Mouse (Mus musculus) intestine, embryonic 16.5 days (tissue): ENCODE data around the gene Afap1. TPM values are rescaled to one million over a fixed set of nuclear protein-coding genes. Genes with fewer than 3 reads are reported as not detected.

Experiments
- ATAC-seq: fragments of 200-750 bp; cut with Nextera tagmentation; 2 replicates; pipeline ENCODE4 v1.8.0; 2017; ENCODE audit warnings: moderate TSS enrichment, moderate library complexity
- H3K27ac ChIP-seq: fragments of 300-500 bp; sonication (generic); 2 replicates; pipeline ENCODE4 v1.5.1; 2014; ENCODE audit warnings: mild to moderate bottlenecking, low read length
- H3K27me3 ChIP-seq: fragments of 300-500 bp; sonication (generic); replicated peaks from 2 replicates; pipeline ENCODE4 v1.6.1; 2014; ENCODE audit warnings: low read length, control low read depth, mixed read lengths; ENCODE audit not compliant: control insufficient read depth, insufficient read depth
- H3K36me3 ChIP-seq: fragments of 300-500 bp; sonication (generic); 2 replicates; pipeline ENCODE4 v1.6.1; 2014; ENCODE audit warnings: low read length, control low read depth; ENCODE audit not compliant: control insufficient read depth, insufficient read depth
- H3K4me1 ChIP-seq: fragments of 300-500 bp; sonication (generic); 2 replicates; pipeline ENCODE4 v1.6.1; 2014; ENCODE audit warnings: low read length, control low read depth, mixed read lengths; ENCODE audit not compliant: control insufficient read depth, insufficient read depth
- H3K4me2 ChIP-seq: fragments of 300-500 bp; sonication (generic); 2 replicates; pipeline ENCODE4 v1.6.1; 2014; ENCODE audit warnings: low read depth, low read length, control low read depth
- H3K4me3 ChIP-seq: fragments of 300-500 bp; sonication (generic); 2 replicates; pipeline ENCODE4 v1.5.1; 2014; ENCODE audit warnings: mild to moderate bottlenecking, low read length
- H3K9ac ChIP-seq: fragments of 300-500 bp; sonication (generic); 2 replicates; pipeline ENCODE4 v1.6.1; 2014; ENCODE audit warnings: low read depth, low read length
- H3K9me3 ChIP-seq: fragments of 300-500 bp; sonication (generic); 2 replicates; pipeline ENCODE4 v1.6.1; 2016; ENCODE audit warnings: low read length, control low read depth; ENCODE audit not compliant: control insufficient read depth
- WGBS: fragments of 180-500 bp; shearing (Covaris S2); extraction: QIAGEN DNeasy Blood & Tissue Kit; methylation state at CpG from one replicate; pipeline ENCODE4 v1.1.7; 2014; 5-methylcytosine and 5-hydroxymethylcytosine counted together
- polyA plus RNA-seq: library from polyadenylated mRNA; unstranded; fragments of >200 nt; fragmentation: Nextera tagmentation; extraction: Ambion mirVana; gene quantifications from 2 replicates; pipeline ENCODE4 v1.2.1, GENCODE M21; 2015

The Afap1 gene
- polyA plus RNA-seq, 1 experiment from 2014 or later: 12.6 TPM

DNA sequence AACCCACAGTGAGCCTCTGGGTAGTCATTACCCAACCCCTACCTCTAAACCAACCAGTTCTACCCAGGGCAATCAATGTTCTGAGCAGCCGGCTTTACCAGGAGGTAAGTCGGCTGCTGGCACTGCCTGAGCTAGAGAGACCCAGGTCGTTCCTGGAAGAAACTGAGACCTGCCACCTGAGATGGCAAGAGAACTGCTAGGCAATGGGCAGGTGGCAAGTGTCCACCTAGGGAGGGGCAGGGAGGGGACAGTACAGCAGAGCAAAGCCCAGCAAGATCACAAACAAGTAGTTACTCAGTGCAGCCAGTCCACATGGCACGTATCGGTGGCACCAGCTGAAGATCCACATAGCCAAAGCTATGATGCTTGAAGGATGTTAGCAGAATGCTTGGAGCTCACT lies 16.9 kb upstream of the Afap1 start:
- H3K9ac ChIP-seq: no peak overlapping the region
- WGBS: 84% methylated on average over 5 of the region's 5 CpGs
- no peak overlapping the region for H3K4me3 ChIP-seq
- no peaks in the 10 kb centered on the region for H3K9me3 ChIP-seq
- no peak overlapping the region for H3K27ac ChIP-seq
- H3K36me3 ChIP-seq: no peaks in the 10 kb centered on the region
- no peak for ATAC-seq
- H3K4me1 ChIP-seq: no peaks in the 10 kb centered on the region
- H3K27me3 ChIP-seq: no peaks in the 10 kb centered on the region
- no peak overlapping the region for H3K4me2 ChIP-seq

DNA sequence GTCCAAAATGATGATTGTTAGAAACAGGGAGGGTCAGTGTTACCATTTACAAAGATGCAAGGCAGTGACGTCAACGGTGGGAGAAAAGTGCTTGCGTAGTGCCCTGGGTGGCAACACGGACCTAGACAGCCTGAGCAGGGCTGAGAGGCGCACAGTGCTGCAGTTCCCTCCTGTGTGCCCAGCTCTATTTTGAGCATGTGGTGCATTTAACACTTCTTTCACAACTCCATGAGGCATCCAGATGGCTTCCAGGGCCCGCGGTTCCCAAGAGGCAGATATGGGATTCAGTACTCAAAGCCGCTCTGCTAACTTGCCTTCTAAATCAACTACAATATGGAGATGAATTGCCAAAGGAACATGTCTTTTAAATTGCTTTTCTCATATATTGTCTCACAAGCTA lies 13.9 kb upstream of the Afap1 start:
- no peaks in the 10 kb centered on the region for H3K9me3 ChIP-seq
- WGBS: 89% methylated on average over 8 of the region's 8 CpGs
- H3K9ac ChIP-seq: no peak overlapping the region
- no peak overlapping the region for H3K27ac ChIP-seq
- H3K4me3 ChIP-seq: no peak overlapping the region
- H3K4me1 ChIP-seq: peaks cover 3% of the 10 kb centered on the region; the same call in 1 of the 2 replicates
- no peak overlapping the region for H3K4me2 ChIP-seq
- no peaks in the 10 kb centered on the region for H3K27me3 ChIP-seq
- no peaks in the 10 kb centered on the region for H3K36me3 ChIP-seq
- no peak for ATAC-seq

DNA sequence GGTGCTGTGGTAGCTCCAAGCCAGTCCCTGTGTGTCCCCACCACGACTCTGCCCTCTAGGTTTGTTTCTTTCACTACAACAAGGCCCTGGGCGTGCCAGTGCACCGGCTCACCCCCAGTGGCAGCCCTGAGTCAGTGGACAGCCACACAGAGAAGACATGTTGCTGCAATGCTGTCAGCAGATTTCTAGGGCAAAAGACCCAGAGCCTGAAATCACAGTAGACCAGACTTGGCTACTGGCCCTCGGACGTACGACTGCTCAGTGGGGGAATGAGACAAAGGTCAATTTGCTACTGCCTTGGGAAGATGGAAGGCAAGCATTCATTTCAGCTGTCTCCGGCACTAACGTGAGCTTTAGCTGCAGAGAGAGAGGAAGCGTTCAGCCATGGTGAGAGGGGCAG lies 10.7 kb upstream of the Afap1 start:
- Histone ChIP-seq H3K4me1 (peaks cover 3% of the 10 kb centered on the region; the same call in 1 of the 2 replicates), H3K36me3 (no peaks in the 10 kb centered on the region), H3K9me3 (no peaks in the 10 kb centered on the region), H3K4me2 (no peak overlapping the region), H3K27ac (no peak overlapping the region), H3K4me3 (no peak overlapping the region), H3K9ac (no peak overlapping the region), H3K27me3 (no peaks in the 10 kb centered on the region)
- ATAC-seq: no peak
- WGBS: 39% methylated on average over 9 of the region's 9 CpGs

DNA sequence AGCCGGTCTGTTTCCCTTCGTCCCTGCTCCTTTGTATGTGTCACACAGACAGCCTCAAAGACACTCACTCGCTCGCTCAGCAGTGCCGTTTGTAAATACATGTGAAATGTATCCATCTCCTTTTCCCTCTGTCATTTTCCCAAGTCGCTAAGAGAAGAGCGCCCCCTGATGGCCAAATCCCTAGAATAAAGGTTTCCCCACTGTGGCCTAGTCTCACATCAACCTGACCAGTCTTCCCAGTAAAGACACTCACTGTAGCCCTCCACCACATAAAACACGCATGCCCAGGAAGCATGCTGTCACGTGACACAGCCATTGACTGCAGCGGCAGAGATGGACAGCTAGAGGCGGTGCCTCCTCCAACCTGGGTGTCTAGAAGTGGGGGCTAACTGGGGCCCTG lies 8.9 kb upstream of the Afap1 start:
- no peak overlapping the region for H3K4me3 ChIP-seq
- no peak overlapping the region for H3K4me2 ChIP-seq
- H3K27me3 ChIP-seq: no peaks in the 10 kb centered on the region
- no peaks in the 10 kb centered on the region for H3K9me3 ChIP-seq
- no peaks in the 10 kb centered on the region for H3K36me3 ChIP-seq
- 42% methylated on average over 11 of the region's 11 CpGs for WGBS
- ATAC-seq: no peak
- H3K4me1 ChIP-seq: peaks cover 3% of the 10 kb centered on the region; the same call in 1 of the 2 replicates
- no peak overlapping the region for H3K27ac ChIP-seq
- H3K9ac ChIP-seq: no peak overlapping the region

DNA sequence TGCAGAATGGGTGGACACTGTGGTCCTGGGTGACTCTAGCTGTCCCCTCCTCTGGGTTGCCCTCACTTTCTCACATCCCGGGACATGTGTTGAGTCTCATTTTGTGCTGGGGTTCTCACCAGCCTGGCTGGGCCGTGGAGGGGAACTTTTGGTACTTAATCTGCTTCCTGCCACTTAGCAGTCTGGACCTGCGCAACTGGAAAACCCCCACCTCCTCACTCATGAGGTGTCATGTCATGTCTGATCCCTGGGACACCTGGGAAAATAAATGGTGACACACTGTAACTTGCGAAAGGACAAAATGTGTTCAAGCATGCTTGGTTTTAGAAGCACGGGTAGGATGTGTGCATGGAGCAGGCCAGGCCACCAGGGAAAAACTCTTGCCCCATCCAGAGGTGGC lies 8.4 kb upstream of the Afap1 start:
- WGBS: 87% methylated on average over 5 of the region's 5 CpGs
- no peak overlapping the region for H3K4me3 ChIP-seq
- H3K27ac ChIP-seq: no peak overlapping the region
- H3K27me3 ChIP-seq: no peaks in the 10 kb centered on the region
- peaks cover 3% of the 10 kb centered on the region; the same call in 1 of the 2 replicates for H3K4me1 ChIP-seq
- H3K9ac ChIP-seq: no peak overlapping the region
- H3K36me3 ChIP-seq: no peaks in the 10 kb centered on the region
- no peaks in the 10 kb centered on the region for H3K9me3 ChIP-seq
- H3K4me2 ChIP-seq: no peak overlapping the region
- no peak for ATAC-seq

DNA sequence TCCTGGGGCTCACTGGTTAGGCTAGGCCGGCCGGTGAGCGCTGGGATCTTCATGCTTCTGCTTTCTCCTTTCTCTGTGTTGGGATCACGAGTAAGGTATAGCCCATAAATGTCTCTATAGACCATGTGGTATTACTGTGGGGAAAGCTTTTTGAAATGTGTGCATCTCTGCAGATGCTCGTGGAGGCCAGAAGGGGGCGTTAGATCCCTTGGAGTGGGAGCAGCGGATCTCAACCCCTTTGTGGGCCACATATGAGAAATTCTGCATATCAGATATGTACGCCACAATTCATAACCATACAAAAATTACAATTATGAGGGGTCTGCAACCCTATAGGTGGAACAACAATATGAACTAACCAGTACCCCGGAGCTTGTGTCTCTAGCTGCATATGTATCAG lies 4.2 kb upstream of the Afap1 start:
- no peaks in the 10 kb centered on the region for H3K9me3 ChIP-seq
- no peaks in the 10 kb centered on the region for H3K36me3 ChIP-seq
- no peak overlapping the region for H3K9ac ChIP-seq
- no peak overlapping the region for H3K4me2 ChIP-seq
- peaks cover 6% of the 10 kb centered on the region; the same call in 1 of the 2 replicates for H3K4me1 ChIP-seq
- 57% methylated on average over 9 of the region's 9 CpGs for WGBS
- no peak for ATAC-seq
- H3K27me3 ChIP-seq: no peaks in the 10 kb centered on the region
- H3K4me3 ChIP-seq: no peak overlapping the region
- no peak overlapping the region for H3K27ac ChIP-seq

- Histone ChIP-seq H3K9ac (no peak overlapping the region), H3K4me3 (no peak overlapping the region), H3K27me3 (no peaks in the 10 kb centered on the region), H3K4me2 (no peak overlapping the region), H3K9me3 (no peaks in the 10 kb centered on the region), H3K36me3 (no peaks in the 10 kb centered on the region), H3K4me1 (peaks cover 9% of the 10 kb centered on the region), H3K27ac (no peak overlapping the region)
- WGBS: 32% methylated on average over 2 of the region's 2 CpGs
- no peak for ATAC-seq
These were observed 3.5 kb upstream of the Afap1 start for GRCm38 (mm10) chr5:35889641-35890040.

DNA sequence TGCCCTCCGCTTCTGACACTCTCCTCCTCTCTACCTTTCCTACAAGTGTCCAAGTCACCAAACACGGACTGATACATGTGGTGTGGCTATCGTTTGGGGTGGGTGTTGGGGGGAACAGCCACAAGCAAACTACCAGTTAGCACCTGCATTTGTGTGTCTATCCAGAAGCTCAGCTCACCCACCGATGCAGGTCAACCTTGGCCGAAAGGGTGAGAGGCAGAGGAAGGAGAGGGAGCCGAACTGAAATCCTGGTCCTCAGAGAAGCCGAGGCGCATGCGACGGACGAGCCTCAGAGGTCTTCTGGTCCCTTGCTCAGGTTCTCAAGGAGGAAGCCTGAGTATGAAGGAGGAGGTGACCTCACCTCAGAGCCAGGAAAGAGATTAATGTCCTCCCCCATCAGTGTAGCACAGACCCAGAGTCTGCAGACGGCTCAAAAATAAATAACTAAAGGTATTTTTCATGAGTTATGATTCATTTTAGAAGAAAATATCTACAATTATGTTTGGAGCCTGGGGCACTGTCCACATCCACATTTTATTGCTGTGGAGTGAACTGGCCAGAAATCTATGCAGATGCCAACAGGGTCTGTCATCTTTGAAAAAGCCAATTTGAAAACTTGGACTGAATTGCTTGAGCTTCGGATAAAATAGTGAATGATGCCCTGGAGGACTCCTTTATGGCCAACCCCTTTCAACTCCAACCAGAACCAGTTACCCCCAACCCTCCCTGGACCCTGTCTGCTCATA lies 2.0 kb upstream of the Afap1 start:
- Histone ChIP-seq H3K27me3 (no peaks in the 10 kb centered on the region), H3K9ac (no peak overlapping the region), H3K4me3 (no peak overlapping the region), H3K9me3 (no peaks in the 10 kb centered on the region), H3K36me3 (no peaks in the 10 kb centered on the region), H3K4me2 (no peak overlapping the region), H3K4me1 (peaks cover 14% of the 10 kb centered on the region), H3K27ac (no peak overlapping the region)
- no peak for ATAC-seq
- 90% methylated on average over 13 of the region's 13 CpGs for WGBS

- no peaks in the 10 kb centered on the region for H3K9me3 ChIP-seq
- no peak overlapping the region for H3K27ac ChIP-seq
- no peak for ATAC-seq
- no peaks in the 10 kb centered on the region for H3K27me3 ChIP-seq
- H3K9ac ChIP-seq: no peak overlapping the region
- H3K4me1 ChIP-seq: peaks cover 17% of the 10 kb centered on the region
- H3K36me3 ChIP-seq: no peaks in the 10 kb centered on the region
- peak overlapping the region; percentile 58; the same call in 1 of the 2 replicates for H3K4me2 ChIP-seq
- 73% methylated on average over 3 of the region's 3 CpGs for WGBS
- H3K4me3 ChIP-seq: no peak overlapping the region
These were observed 756 bp upstream of the Afap1 start for GRCm38 (mm10) chr5:35892363-35892762.

- Histone ChIP-seq H3K4me1 (peaks cover 17% of the 10 kb centered on the region), H3K9me3 (no peaks in the 10 kb centered on the region), H3K4me3 (peak overlapping the region; percentile 89), H3K36me3 (no peaks in the 10 kb centered on the region), H3K9ac (peak overlapping the region; percentile 86), H3K27me3 (no peaks in the 10 kb centered on the region), H3K27ac (peak overlapping the region; percentile 78), H3K4me2 (peak overlapping the region; percentile 78)
- under 1% methylated on average over 21 of the region's 21 CpGs for WGBS
- ATAC-seq: peak; percentile 41
These were observed 714 bp downstream of the Afap1 start for GRCm38 (mm10) chr5:35893805-35894260.
